Mouse (Mus musculus) A20 (cell line): Measurements from ENCODE around the gene Pik3ca.
"Not testable (repeated sequence)": the region's sequence is repeated elsewhere in the genome, so short reads cannot be mapped to it uniquely, and the experiment has no call there.

Experiments used
- DNase-seq: peaks from one replicate; pipeline ENCODE4 v3.0.0-alpha.2; 2011; ENCODE audit warnings: low read depth, low spot score

The Pik3ca gene

GRCm38 (mm10) chr3:32401591-32401990, 4.1 kb downstream of the Pik3ca start:
- no peak for DNase-seq

- peak; percentile 42 for DNase-seq
These were observed 5.8 kb downstream of the Pik3ca start for GRCm38 (mm10) chr3:32402990-32403885.

GRCm38 (mm10) chr3:32405699-32406098, 8.2 kb downstream of the Pik3ca start:
- DNase-seq = no peak

GRCm38 (mm10) chr3:32406804-32407203, 9.3 kb downstream of the Pik3ca start:
- DNase-seq = no peak

GRCm38 (mm10) chr3:32408811-32409273, 11.4 kb downstream of the Pik3ca start:
- DNase-seq = no peak

DNA sequence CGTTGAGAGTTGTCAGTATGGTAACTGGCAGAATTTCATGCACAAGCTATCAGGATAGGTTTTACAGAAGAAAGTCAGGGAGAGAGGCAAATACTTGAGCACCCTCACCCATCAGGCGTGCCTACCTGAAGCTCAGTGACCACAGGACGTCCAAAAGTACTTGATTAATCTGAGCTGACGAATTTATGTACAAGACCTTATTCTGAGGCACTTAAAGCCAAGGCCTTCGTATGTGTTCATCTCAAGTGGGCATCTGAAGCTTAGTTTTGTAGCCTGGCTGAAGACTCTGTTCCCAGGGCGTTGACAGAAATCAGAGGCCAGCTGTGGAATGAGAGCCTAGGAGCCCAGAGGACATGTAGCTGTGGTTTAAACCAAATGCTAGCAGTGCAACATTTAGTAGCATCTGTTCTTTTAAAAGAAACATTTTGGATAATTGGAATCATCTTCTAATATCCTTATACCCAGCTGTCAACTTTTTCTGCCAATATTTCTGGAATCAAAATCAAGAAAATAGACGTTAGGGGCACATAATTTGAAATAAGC, 15.1 kb downstream of the Pik3ca start:
- no peak for DNase-seq

DNA sequence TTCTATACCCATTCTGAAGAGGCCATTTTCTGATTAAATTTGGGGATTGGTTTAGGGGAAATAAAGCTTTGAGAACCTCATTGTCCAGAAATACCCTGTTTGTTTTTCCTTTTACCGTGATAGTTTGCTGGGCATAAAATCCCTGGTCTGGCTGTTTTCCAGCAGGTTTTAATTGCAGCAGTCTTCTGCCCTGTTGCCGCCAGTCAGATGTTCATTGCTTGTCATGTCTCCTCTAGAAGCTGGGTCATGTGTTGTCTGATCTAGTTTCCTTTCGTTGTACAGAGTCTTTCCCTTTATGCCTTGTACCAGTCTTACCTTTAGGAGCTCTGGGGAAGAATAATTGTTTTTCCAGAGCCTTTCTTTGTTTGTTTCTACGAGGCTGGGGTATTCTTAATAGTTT, 16.9 kb downstream of the Pik3ca start:
- no peak for DNase-seq

DNA sequence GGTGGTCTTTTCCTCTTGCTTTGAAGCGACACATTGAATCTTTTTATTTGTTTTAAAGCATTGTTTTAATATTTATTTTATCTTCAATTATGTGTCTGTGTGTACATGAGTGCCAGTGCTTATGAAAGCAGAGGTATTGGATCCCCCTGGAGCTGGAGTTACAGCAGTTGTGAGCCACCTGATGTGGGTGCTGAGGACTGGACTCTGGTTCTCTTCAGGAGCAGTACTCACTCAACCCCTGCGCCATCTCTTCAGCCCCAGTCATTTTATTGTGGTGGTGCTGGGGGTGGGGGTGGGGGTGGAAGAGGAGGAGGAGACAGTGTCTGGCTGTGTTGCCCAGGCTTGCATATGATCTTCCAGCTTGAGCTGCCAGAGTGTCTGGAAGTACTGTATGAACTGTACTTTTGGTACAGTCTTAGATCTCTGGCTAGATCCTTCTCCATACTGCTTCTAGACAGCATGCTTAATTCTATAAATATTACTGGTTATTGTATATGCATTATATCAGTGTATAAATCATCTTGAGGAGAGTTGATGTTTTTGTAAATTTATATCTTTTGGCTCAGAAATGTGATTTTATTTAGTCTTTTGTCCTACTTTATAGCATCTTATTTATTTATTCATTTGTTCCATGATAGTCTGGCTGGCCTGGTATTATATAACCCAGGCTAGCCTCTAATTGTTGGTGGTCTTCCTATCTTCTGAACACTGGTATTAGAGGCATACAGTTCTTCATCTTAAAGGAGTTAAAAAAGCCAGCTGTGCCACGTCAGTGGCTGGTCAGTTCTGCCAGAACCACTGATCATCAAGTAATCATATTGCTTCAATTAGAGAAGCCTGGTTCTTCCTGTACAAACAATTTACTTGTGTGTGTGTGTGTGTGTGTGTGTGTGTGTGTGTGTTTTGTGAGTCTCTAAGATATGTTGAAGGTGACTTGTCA, 18.2 kb downstream of the Pik3ca start:
- DNase-seq = no peak

GRCm38 (mm10) chr3:32417751-32418211, 20.3 kb downstream of the Pik3ca start:
- peak; percentile 37 for DNase-seq

DNA sequence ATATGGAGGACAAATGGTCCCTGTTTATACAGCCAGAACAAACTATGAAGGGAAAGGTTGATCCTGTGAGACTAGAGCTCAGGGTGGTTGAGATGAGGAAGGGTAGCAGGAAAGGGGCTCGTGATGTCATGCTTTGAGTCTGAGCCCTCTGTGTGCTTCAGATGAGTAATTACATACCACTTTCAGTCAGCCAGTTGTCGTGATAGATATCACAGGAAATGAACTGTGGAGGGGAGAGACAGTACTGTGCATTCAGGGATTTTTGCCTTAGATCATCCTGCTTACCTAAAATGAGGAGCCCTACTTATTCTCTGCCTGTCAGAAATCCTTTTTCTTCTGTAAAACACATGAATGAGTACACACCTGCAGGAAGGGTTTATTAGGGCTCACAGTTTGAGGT, 22.4 kb downstream of the Pik3ca start:
- no peak for DNase-seq

- DNase-seq = no peak
These were observed 23.9 kb downstream of the Pik3ca start for GRCm38 (mm10) chr3:32421115-32422054.

GRCm38 (mm10) chr3:32427695-32428094, 30.2 kb downstream of the Pik3ca start:
- no peak for DNase-seq

GRCm38 (mm10) chr3:32428361-32428760, 30.9 kb downstream of the Pik3ca start:
- no peak for DNase-seq

DNA sequence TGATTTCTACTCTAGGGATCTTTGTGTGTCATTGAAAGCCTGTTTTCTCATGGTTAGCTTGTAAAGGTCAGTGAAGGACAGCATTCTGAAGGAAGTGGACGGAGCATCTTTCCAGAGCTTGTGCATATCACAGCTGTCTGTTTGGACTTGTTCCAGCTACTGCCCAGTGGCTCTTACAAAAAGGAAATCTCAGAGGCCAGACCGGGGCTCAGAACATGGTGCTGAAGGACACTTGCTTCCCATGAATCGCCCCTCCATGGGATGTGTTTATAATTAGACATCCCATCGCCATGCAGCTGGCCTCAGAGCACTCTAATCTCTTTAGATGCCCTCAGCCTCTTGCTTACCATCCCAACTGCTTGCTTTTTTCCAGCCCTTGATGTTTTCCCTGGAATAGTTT, 31.4 kb downstream of the Pik3ca start:
- no peak for DNase-seq

DNA sequence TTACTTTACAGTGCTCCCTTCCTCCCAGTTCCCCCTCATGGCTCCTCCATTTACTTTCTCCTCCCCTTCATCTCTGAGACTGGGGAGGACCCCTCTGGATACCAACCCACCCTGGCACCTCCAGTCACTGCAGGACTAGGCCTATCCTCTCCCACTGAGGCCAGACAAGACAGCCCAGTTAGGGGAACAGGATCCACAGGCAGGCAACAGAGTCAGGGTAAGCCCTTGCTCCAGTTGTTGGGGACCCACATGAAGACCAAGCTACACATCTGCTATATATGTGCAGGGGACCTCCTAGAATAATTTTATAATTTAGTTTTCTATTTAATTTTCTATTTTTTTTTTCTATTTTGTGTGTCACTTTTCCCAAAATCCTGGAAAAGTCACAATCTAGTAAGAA, 31.9 kb downstream of the Pik3ca start:
- DNase-seq = not testable (repeated sequence)

- DNase-seq = no peak
These were observed 32.9 kb downstream of the Pik3ca start for GRCm38 (mm10) chr3:32430394-32430793.

- no peak for DNase-seq
These were observed 36.5 kb downstream of the Pik3ca start for GRCm38 (mm10) chr3:32434016-32434415.

GRCm38 (mm10) chr3:32436101-32436500, 38.6 kb downstream of the Pik3ca start:
- no peak for DNase-seq

DNA sequence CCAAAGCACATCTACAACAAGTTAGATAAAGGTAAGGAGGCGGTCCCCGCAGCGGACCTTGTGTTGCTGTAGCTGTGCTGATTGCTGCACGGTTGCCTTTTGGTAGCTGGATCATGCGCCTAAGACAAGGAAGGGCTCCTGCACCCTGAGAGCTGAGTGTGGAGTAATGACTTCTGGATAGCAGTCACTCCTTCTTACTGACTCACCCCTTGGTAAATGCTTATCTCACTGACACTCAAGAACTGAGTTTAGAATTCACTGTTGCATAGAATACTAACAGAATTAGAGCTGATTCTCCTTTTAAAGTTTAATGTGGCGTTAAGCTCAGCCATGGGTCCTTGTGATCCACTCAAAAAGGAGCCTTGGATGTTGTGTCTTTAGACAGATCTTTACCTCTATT, 39.8 kb downstream of the Pik3ca start:
- DNase-seq = no peak

DNA sequence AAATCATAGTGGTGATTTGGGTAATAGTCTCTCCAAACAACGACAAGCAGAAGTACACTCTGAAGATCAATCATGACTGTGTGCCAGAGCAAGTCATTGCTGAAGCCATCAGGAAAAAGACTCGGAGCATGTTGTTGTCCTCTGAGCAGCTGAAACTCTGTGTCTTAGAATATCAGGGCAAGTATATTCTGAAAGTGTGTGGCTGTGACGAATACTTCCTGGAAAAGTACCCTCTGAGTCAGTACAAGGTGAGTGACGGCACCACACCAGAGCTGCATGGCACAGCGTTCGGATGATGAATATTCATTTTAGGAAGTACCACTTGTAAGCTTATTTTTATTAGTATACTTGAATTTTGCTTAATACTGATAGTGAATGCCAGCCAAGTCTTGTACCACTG, 40.3 kb downstream of the Pik3ca start:
- no peak for DNase-seq

DNA sequence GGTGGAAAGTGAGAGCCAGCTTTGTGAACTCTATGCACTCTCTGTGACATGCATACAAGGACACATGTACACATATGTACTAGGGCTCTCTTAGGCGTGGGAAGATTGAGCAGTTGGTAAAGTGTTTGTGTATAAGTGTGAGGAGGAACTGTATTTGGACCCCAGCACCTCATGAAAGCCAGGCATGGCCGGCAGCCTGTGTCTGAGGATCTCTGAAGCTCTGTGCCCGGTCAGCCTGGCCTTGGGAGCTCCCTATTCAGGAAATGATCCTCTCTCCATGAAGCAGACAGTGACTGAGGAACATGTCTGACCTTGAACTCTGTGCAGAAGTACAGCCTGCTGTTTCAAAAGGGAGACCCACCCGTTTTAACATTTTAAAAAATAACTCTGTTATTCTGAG, 41.2 kb downstream of the Pik3ca start:
- DNase-seq = no peak
